Mouse (Mus musculus) T-helper 2 cell (primary cell): ENCODE measurements around the gene C2cd5.

Experiments used
- in situ Hi-C: fragments of 300-600 bp; cut with MboI, MseI; formaldehyde crosslinking; loops from one replicate; pipeline ENCODE4 v1.15.1; 2025; ENCODE audit warnings: high pct_unique_total_duplicates

The C2cd5 gene

GRCm38 (mm10) chr6:143073476-143073875 lies 26.5 kb downstream of the C2cd5 start:
- in situ Hi-C loops = no loop called here

- in situ Hi-C loops = no loop called here
Observed at GRCm38 (mm10) chr6:143072412-143073014, 27.4 kb downstream of the C2cd5 start.

- in situ Hi-C loops = no loop called here
Observed at GRCm38 (mm10) chr6:143070736-143071135, 29.2 kb downstream of the C2cd5 start.

- in situ Hi-C loops = no loop called here
Observed at GRCm38 (mm10) chr6:143070019-143070418, 29.9 kb downstream of the C2cd5 start.

GRCm38 (mm10) chr6:143069606-143070005 lies 30.3 kb downstream of the C2cd5 start:
- in situ Hi-C loops = no loop called here

- in situ Hi-C loops = no loop called here
Observed at GRCm38 (mm10) chr6:143068181-143068915, 31.6 kb downstream of the C2cd5 start.

- in situ Hi-C loops = no loop called here
Observed at GRCm38 (mm10) chr6:143067654-143068053, 32.3 kb downstream of the C2cd5 start.

GRCm38 (mm10) chr6:143066859-143067258 lies 33.1 kb downstream of the C2cd5 start:
- in situ Hi-C loops = no loop called here

GRCm38 (mm10) chr6:143064047-143064446 lies 35.9 kb downstream of the C2cd5 start:
- in situ Hi-C loops = no loop called here

- in situ Hi-C loops = no loop called here
Observed at GRCm38 (mm10) chr6:143057601-143058000, 42.3 kb downstream of the C2cd5 start.

- in situ Hi-C loops = no loop called here
Observed at GRCm38 (mm10) chr6:143051566-143051965, 48.4 kb downstream of the C2cd5 start.

GRCm38 (mm10) chr6:143049791-143050555 lies 50.0 kb downstream of the C2cd5 start:
- in situ Hi-C loops = no loop called here

GRCm38 (mm10) chr6:143049117-143049516 lies 50.8 kb downstream of the C2cd5 start:
- in situ Hi-C loops = no loop called here

GRCm38 (mm10) chr6:143047538-143048258 lies 52.2 kb downstream of the C2cd5 start:
- in situ Hi-C loops = no loop called here

GRCm38 (mm10) chr6:143041578-143041977 lies 58.4 kb downstream of the C2cd5 start:
- in situ Hi-C loops = no loop called here

GRCm38 (mm10) chr6:143035261-143035660 lies 64.7 kb downstream of the C2cd5 start:
- in situ Hi-C loops = no loop called here

GRCm38 (mm10) chr6:143034503-143034902 lies 65.4 kb downstream of the C2cd5 start:
- in situ Hi-C loops = no loop called here

GRCm38 (mm10) chr6:143030521-143030920 lies 69.4 kb downstream of the C2cd5 start:
- in situ Hi-C loops = no loop called here

- in situ Hi-C loops = no loop called here
Observed at GRCm38 (mm10) chr6:143027896-143028295, 72.0 kb downstream of the C2cd5 start.

- in situ Hi-C loops = no loop called here
Observed at GRCm38 (mm10) chr6:143027402-143027801, 72.5 kb downstream of the C2cd5 start.

GRCm38 (mm10) chr6:143023691-143024090 lies 76.2 kb downstream of the C2cd5 start:
- in situ Hi-C loops = no loop called here

- in situ Hi-C loops = no loop called here
Observed at GRCm38 (mm10) chr6:143021756-143022155, 78.2 kb downstream of the C2cd5 start.
